19 mouse cellular contexts compared by ENCODE assay signal in genomic region chr2:124658374-124658773, GRCm38 (mm10).
"Had no signal": no experiment of that assay in that cellular context is flagged by ENCODE, and none has a peak within 500 bp of the region (broad histone marks: within the 10 kb centered on the region; RNA-seq: fewer than 3 reads in every experiment).

No protein-coding gene starts in this region.

- H3K36me3 ChIP-seq: midbrain, embryonic 12.5 days had no signal

- H3K4me2 ChIP-seq: kidney, embryonic 15.5 days; liver, embryonic 13.5 days; midbrain, embryonic 12.5 days; neural tube, embryonic 13.5 days; stomach, embryonic 15.5 days had no signal

- H3K9me3 ChIP-seq: kidney, embryonic 15.5 days; liver, embryonic 13.5 days; midbrain, embryonic 12.5 days; neural tube, embryonic 13.5 days; stomach, embryonic 15.5 days had no signal

- H3K9ac ChIP-seq: kidney, embryonic 15.5 days; liver, embryonic 13.5 days; midbrain, embryonic 12.5 days; neural tube, embryonic 13.5 days; stomach, embryonic 15.5 days had no signal

- H3K27me3 ChIP-seq: kidney, embryonic 15.5 days; liver, embryonic 13.5 days; midbrain, embryonic 12.5 days; neural tube, embryonic 13.5 days; stomach, embryonic 15.5 days had no signal

- H3K4me3 ChIP-seq: kidney, embryonic 15.5 days; left cerebral cortex, adult 2 months; liver, embryonic 13.5 days; midbrain, embryonic 12.5 days; myocyte; neural tube, embryonic 13.5 days; stomach, embryonic 15.5 days had no signal

- H3K27ac ChIP-seq: kidney, embryonic 15.5 days; left cerebral cortex, adult 2 months; liver, embryonic 13.5 days; midbrain, embryonic 12.5 days; neural tube, embryonic 13.5 days; stomach, embryonic 15.5 days had no signal

- H3K4me1 ChIP-seq: liver, embryonic 13.5 days; midbrain, embryonic 12.5 days; stomach, embryonic 15.5 days had no signal

- ATAC-seq: midbrain, embryonic 16.5 days had no signal

- DNase-seq: kidney, postnatal 10 days; kidney, postnatal 36 days; layer of hippocampus, postnatal 36 days; liver, embryonic 13.5 days; lung, adult 2 months; lung, postnatal 14 days; lung, postnatal 4 days; retina, postnatal 1 day; right cerebral cortex, postnatal 25 days; spleen, adult 18-20 months; thymus, adult 18-20 months; thymus, postnatal 36 days had no signal
